Mouse (Mus musculus) T-helper 17 cell (primary cell): ENCODE results near the gene Atp2c2.

Experiments
- in situ Hi-C, 2 experiments: fragments of 300-600 bp; cut with MboI, MseI; formaldehyde crosslinking; loops; 1 replicate in 1 of 2; 2 replicates in 1 of 2; pipeline ENCODE4 v1.15.1; 2025; ENCODE audit warnings: high pct_unique_total_duplicates in 2 of 2

Gene Atp2c2

DNA sequence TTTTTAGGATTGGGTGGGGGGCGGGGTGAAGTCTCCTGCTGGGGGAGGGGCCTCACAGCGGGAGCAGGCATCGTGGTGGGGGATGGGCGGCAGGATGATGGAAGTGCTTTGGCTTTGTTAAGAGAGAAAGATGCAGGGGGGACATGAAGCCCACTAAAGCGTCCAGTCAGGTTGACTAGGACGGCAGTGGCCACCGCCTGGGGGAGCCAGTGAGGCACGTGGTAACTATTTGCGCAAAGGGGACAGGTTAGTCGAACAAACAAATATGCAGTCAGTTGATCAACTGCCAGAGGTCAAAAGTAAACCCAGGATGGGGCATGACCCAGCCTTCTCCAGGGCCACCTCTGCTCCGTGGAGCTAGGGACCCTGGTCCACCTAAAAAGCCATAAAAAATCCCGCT is 849 bp upstream of the Atp2c2 start:
- in situ Hi-C loops = loop anchor here in 1 of 2 experiments (5.0 kb wide), 1 partner anchor 78 kb away; the partner anchor contains the start of gene Tldc1

DNA sequence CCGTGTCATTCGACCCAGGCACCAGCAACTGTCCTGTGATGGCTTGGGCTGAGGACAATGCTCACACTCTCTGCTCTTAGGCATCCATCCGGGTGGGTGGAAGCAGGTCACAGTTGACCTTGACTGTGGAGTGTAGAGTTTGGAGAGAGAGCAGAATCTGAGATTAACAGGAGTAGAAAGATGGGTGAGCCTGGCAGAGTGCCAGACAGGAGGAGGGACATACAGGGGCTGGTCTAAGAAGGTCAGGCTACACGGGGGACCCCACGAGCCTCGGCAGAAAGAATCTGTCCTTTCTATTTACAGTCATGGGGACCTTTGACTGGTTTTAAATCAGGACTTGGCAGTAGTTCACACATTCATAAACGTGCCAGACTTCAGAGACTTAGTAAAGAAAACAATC is 3.2 kb downstream of the Atp2c2 start:
- in situ Hi-C loops = no loop called here

- in situ Hi-C loops = no loop called here
These were observed 7.3 kb downstream of the Atp2c2 start for GRCm38 (mm10) chr8:119707146-119707545.

GRCm38 (mm10) chr8:119708471-119708870 is 8.7 kb downstream of the Atp2c2 start:
- in situ Hi-C loops = no loop called here

- in situ Hi-C loops = no loop called here
These were observed 9.3 kb downstream of the Atp2c2 start for GRCm38 (mm10) chr8:119708878-119709702.

- in situ Hi-C loops = no loop called here
These were observed 9.9 kb downstream of the Atp2c2 start for GRCm38 (mm10) chr8:119709703-119710093.

- in situ Hi-C loops = no loop called here
These were observed 12.4 kb downstream of the Atp2c2 start for GRCm38 (mm10) chr8:119712226-119712625.

DNA sequence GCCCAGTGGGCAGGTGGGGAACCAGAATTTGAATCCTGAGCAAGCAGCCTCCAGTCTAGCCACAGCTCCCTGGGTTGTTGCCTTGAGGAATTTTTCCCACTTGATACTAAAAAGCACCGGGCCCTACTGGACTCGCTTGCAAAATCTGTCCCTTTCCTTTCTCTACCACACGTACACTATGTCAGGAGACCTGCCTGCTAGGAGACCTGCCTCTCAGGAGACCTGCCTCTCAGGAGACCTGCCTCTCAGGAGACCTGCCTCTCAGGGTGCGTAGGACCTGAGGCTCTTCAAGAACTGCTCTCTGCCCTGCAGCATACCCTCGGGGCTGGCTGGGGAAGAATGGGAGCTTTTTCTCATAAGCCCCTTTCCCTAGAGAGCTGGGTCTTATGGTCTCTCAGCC is 13.6 kb downstream of the Atp2c2 start:
- in situ Hi-C loops = no loop called here

DNA sequence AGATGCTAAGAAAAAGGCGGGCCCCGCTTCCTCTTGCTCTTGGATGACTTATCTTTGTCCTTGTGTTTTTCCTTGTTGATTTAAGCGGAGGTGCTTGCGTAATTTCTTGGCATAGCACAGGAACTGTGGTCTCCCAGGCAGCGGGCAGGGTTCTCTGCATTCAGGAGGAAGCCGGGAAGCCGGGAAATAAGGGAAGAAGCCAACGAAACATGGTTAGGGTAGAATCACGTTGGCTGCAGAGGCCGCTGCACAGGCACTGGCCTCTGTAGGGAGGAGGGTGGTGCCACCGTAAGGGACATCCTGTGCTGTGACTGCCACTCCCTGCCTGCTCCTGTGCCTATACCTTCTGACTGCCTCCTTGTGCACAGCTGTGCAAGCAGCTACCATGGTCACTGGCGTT is 15.4 kb downstream of the Atp2c2 start:
- in situ Hi-C loops = no loop called here

GRCm38 (mm10) chr8:119716730-119717299 is 17.0 kb downstream of the Atp2c2 start:
- in situ Hi-C loops = no loop called here

- in situ Hi-C loops = no loop called here
These were observed 18.0 kb downstream of the Atp2c2 start for GRCm38 (mm10) chr8:119717765-119718164.

DNA sequence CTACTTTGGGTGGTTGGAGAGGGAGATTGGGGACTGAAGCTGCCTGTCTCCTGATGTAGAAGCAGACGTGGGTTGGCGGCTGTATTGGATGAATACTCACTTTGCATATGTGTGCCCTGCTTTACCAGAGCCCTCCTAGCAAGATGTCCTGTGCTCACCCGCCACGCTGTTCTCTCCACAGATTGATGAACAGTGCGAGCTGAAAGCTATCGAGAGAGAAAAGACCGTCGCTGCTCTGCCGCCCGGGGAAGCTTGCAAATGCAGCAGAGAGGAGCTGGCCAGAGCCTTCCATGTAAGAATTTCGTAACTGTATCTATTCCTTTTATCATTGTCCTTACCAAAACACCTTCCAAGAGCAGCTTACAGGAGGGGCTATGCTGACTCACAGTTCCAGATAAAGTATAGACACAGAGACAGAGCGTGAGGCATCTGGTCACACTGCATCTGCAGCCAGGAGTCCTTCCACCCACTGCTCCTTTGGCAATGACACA is 19.2 kb downstream of the Atp2c2 start:
- in situ Hi-C loops = no loop called here

DNA sequence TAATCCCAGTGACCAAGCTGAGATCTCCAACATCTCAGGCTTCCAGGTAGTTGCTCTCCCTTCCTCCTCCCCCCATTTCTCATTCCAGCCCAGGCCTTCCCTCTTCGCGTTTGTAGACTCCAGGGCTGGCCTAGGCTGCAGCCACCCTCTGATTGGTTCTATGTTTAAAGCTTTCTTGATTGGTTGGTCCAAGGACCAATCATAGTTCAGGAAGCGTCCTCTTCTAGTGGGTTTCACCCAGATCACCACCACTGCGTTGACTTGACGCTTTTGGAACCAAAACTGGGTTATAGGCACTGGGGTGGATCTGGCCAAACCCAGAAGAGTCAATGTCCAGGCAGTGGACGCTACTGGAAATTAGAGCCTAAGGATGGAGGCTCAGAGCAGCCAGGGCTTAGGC is 22.5 kb downstream of the Atp2c2 start:
- in situ Hi-C loops = no loop called here

DNA sequence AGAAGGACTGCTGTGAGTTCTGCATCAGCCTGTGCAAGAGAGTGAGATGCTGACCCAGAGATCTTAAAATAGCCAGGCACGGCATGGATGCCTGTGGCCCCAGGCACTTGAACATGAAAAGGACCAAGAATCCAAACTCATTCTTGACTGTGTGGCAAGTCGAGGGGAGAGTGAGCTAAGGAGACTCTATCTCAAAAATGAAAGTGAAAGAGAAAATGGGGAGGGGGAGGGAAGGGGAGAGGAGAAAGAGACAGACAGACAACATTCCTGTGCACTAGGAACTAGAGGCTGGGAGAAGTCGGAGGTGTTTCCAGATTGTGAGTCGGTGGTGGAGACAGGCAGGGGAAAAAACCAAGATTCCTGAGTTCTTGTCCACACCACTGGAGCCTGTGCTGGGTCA is 23.9 kb downstream of the Atp2c2 start:
- in situ Hi-C loops = no loop called here

DNA sequence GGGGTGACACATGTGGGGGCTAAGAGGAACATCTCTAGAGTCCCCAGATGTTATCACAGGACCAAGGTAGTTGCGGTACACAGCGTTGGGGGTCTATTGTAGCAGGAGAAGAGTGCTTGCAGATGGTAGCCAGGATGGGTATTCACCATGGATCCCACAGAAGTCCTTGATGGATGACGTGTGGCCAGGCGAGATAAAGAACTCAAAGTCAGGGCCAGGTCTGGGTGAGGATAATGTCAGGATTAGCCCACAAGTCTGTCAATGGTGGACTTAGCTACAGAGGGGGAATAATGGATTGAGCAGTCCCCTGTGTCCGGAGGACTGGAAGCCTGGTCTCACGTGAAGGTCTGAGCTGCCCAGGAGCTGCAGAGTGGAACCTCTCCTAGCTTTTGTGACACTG is 24.8 kb downstream of the Atp2c2 start:
- in situ Hi-C loops = no loop called here

DNA sequence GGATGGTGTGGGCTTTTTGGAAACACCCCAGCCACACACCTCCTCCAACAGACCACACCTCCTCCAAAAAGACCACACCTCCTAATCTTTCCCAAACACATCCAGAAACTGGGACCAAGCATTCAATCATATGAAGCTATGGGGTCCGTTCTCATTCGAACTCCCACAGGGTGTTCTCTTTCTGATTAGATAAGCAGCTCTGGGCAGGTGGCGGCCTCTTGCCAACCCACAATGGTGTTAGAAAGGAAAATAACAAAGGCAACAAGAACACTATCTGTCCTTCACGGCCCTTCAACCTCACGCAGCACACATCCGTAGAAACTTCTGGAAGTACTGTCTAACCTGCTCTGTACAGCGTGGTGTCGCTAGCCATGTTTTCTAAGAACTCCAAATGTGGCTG is 27.3 kb downstream of the Atp2c2 start:
- in situ Hi-C loops = no loop called here

DNA sequence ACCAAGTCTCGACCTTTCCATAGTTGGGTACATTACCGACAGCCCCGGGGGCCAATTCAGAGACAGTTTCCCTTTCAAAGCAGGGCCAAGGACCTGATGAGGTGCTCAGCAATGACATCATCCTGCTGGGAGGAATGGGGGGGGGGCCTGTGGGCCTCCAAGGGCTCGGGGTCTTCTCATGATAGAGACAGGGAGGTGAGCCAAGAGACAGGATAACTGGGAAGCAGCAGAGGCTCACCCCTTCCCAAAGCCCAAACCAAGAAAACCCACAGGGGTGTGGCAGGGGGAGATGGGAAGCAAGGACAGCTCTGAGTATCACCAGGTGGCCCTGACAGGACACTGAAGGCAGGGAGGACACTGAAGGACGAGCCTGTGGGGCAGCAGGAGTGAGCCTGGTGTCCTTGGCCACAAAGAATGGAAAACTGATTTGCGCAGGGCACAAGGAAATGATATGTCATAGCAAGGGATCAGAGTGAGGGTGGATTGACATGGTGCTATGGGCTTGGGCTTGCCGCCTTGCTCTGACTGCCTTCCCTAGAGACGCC is 28.6 kb downstream of the Atp2c2 start:
- in situ Hi-C loops = no loop called here

GRCm38 (mm10) chr8:119732072-119732471 is 32.3 kb downstream of the Atp2c2 start:
- in situ Hi-C loops = no loop called here

GRCm38 (mm10) chr8:119736348-119736917 is 36.6 kb downstream of the Atp2c2 start:
- in situ Hi-C loops = no loop called here

GRCm38 (mm10) chr8:119737093-119737900 is 37.5 kb downstream of the Atp2c2 start:
- in situ Hi-C loops = no loop called here

- in situ Hi-C loops = no loop called here
These were observed 38.5 kb downstream of the Atp2c2 start for GRCm38 (mm10) chr8:119738129-119738907.
